Mouse (Mus musculus) liver, embryonic 12.5 days (tissue): ENCODE measurements at regions not wholly inside any gene's neighbourhood (a gene's known extent, or its start where the extent isn't known, plus 50 kb on each side); places are given as distances from the start of the nearest gene placed in this dataset.

Experiments used
- ATAC-seq: fragments of 200-750 bp; cut with Nextera tagmentation; 2 replicates; pipeline ENCODE4 v1.8.0; 2017; ENCODE audit warnings: moderate number of reproducible peaks, mild to moderate bottlenecking, moderate library complexity
- H3K27ac ChIP-seq: fragments of 300-500 bp; sonication (generic); 2 replicates; pipeline ENCODE4 v1.5.1; 2016; ENCODE audit warnings: mild to moderate bottlenecking
- H3K27me3 ChIP-seq: fragments of 300-500 bp; sonication (generic); replicated peaks from 2 replicates; pipeline ENCODE4 v1.6.1; 2016; ENCODE audit warnings: mild to moderate bottlenecking, moderate library complexity
- H3K36me3 ChIP-seq: fragments of 300-500 bp; sonication (generic); 2 replicates; pipeline ENCODE4 v1.6.1; 2016; ENCODE audit warnings: mild to moderate bottlenecking, moderate library complexity
- H3K4me1 ChIP-seq: fragments of 300-500 bp; sonication (generic); 2 replicates; pipeline ENCODE4 v1.6.1; 2016
- H3K4me2 ChIP-seq: fragments of 300-500 bp; sonication (generic); 2 replicates; pipeline ENCODE4 v1.6.1; 2016; ENCODE audit warnings: mild to moderate bottlenecking, moderate library complexity
- H3K4me3 ChIP-seq: fragments of 300-500 bp; sonication (generic); 2 replicates; pipeline ENCODE4 v1.5.1; 2016; ENCODE audit warnings: mild to moderate bottlenecking, moderate library complexity
- H3K9ac ChIP-seq: fragments of 300-500 bp; sonication (generic); 2 replicates; pipeline ENCODE4 v1.6.1; 2016; ENCODE audit warnings: mild to moderate bottlenecking, moderate library complexity
- H3K9me3 ChIP-seq: fragments of 300-500 bp; sonication (generic); replicated peaks from 2 replicates; pipeline ENCODE4 v1.6.1; 2016; ENCODE audit warnings: mild to moderate bottlenecking, moderate library complexity
- WGBS: fragments of 180-500 bp; shearing (Covaris S2); methylation state at CpG from one replicate; pipeline ENCODE4 v1.1.7; 2016; ENCODE audit not compliant: insufficient replicate concordance; 5-methylcytosine and 5-hydroxymethylcytosine counted together

DNA sequence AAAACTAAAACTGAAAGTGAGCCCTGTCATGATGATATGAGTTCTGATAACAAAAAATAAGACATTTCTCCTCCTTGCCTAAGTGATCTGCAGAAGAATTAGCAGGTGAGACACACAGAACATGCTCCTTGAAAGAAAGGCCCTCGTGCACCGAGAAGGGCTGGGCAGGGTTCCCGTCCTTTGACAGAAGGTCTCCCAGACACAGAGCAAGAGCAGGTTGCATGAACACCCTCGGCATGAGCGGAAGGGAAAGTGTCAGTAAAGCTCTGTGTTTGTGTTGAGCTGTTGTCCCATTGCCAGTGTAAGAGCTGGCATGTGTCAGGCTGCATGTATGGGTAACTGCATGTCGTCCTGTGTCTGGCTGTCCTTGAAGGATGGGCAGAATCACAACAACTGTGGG, 144.6 kb upstream of the Sash1 start:
- H3K27me3 ChIP-seq: no peaks in the 10 kb centered on the region
- H3K9me3 ChIP-seq: no peaks in the 10 kb centered on the region
- no peak overlapping the region for H3K9ac ChIP-seq
- no peaks in the 10 kb centered on the region for H3K36me3 ChIP-seq
- no peak overlapping the region for H3K4me3 ChIP-seq
- no peak for ATAC-seq
- no peaks in the 10 kb centered on the region for H3K4me1 ChIP-seq
- 67% methylated on average over 6 of the region's 6 CpGs for WGBS
- H3K4me2 ChIP-seq: no peak overlapping the region
- H3K27ac ChIP-seq: no peak overlapping the region

DNA sequence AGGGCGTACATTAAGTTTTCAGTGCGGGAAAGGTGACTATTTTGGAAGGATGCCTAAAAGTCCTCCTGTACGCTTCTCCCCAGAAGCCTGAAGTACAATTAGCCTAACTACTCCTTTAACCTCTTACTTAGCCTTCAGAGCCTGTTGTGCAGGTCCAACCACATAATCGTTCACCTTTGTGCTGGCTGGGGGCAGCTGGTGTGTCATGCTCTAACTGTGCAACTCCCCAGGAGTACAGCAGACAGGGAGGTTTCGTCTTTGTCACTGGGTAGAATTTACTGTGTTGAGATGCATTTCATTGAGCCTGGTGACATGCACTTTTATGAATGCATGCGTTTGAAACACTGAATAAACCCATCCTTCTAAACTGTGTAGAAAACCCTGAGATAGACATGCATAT, 143.6 kb upstream of the Sash1 start:
- Histone ChIP-seq H3K4me3 (no peak overlapping the region), H3K36me3 (no peaks in the 10 kb centered on the region), H3K9me3 (no peaks in the 10 kb centered on the region), H3K4me2 (no peak overlapping the region), H3K27ac (no peak overlapping the region), H3K27me3 (no peaks in the 10 kb centered on the region), H3K9ac (no peak overlapping the region), H3K4me1 (no peaks in the 10 kb centered on the region)
- ATAC-seq: no peak
- WGBS: 72% methylated on average over 6 of the region's 6 CpGs

DNA sequence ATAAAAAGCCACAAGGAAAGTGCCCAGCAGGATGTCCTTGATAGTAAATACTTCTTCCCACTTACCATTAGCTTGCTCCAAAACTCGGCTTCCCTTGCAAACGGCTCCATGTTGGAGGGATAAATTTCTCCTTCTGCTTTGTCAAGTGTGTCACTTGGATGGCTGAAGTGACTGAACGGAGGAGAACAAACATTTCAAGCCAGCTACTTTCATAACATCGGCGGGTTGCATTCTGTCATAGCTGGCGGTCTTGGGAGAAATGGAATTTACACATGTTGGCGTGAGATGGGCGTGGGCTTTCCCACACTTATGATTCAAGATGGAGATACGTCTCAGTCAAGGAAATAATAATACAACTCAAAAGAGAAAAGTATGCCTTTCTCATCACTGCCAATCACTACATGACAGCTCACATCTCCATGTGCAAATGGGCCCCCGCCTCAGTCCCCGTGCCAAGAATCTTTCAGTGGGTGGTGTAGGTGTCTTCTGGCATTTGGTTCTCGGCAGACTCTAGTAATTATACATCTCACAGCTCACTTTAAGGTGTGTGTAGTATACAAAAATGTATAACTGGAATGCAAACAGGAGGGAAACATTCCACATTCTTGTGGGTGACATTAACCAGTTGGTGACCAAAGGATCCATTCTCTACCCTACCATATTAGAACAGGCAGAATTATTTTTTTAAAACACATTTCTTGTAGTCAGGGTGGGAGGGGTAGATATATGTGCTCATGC, 141.4 kb upstream of the Sash1 start:
- Histone ChIP-seq H3K36me3 (no peaks in the 10 kb centered on the region), H3K4me1 (no peaks in the 10 kb centered on the region), H3K9me3 (no peaks in the 10 kb centered on the region), H3K27ac (no peak overlapping the region), H3K27me3 (no peaks in the 10 kb centered on the region), H3K4me2 (no peak overlapping the region), H3K9ac (no peak overlapping the region), H3K4me3 (no peak overlapping the region)
- ATAC-seq: no peak
- WGBS: 74% methylated on average over 12 of the region's 12 CpGs

DNA sequence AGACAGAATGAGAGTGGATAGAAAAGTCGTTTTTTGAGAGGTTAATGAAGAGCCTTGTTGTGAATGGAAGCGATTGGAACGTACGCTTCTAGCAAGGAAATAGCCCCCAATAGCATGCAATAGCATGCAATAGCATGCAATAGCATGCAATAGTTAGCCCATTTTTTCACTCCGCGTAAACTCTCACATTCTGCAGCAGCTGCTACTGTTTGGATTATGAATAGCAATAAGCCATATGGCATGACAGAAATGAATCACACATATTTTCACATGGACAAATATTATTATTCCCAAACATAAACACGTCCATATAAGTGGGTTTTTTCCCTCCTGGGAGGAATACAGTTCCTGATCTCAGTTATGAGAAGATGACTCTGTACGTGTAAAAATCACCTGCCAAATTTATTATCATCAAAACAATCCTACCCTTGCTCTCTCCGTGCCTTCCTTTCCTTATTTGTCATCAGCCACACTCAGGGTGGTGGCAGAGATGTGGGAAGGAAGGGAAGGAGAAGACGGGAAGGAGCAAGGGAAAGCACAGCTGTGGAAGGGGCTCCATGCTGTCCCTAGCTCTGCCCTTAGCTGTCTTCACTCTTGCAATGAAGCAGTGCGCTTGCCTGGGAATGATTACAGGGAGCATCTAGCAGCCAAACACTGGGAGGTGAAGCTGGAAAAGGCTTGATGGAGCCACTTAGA, 129.1 kb upstream of the Sash1 start:
- H3K4me2 ChIP-seq: no peak overlapping the region
- 67% methylated on average over 11 of the region's 11 CpGs for WGBS
- no peaks in the 10 kb centered on the region for H3K36me3 ChIP-seq
- H3K27ac ChIP-seq: no peak overlapping the region
- H3K27me3 ChIP-seq: no peaks in the 10 kb centered on the region
- no peak for ATAC-seq
- no peaks in the 10 kb centered on the region for H3K4me1 ChIP-seq
- H3K4me3 ChIP-seq: no peak overlapping the region
- no peaks in the 10 kb centered on the region for H3K9me3 ChIP-seq
- no peak overlapping the region for H3K9ac ChIP-seq

DNA sequence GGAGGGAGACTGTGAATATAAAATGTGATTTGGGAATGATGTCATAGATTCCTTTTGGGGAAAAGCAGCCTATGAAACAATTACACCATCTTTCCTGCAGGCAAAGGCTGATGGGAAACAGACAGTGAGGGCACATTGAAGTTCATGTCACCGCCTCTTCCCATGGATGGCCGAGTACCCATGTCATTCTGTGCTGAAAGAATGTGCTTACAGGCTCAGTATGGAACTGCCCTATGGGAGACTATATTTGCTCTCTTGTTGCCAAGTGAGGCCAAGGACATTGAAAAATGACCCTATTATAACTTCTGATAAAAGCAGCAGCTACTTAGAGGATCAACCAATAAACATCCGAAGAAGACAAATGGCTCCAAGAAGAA, 127.7 kb upstream of the Sash1 start:
- WGBS: 65% methylated on average over 3 of the region's 3 CpGs
- H3K9ac ChIP-seq: no peak overlapping the region
- H3K36me3 ChIP-seq: no peaks in the 10 kb centered on the region
- no peak overlapping the region for H3K4me3 ChIP-seq
- H3K27ac ChIP-seq: no peak overlapping the region
- H3K4me1 ChIP-seq: no peaks in the 10 kb centered on the region
- H3K27me3 ChIP-seq: no peaks in the 10 kb centered on the region
- no peak for ATAC-seq
- no peak overlapping the region for H3K4me2 ChIP-seq
- no peaks in the 10 kb centered on the region for H3K9me3 ChIP-seq

DNA sequence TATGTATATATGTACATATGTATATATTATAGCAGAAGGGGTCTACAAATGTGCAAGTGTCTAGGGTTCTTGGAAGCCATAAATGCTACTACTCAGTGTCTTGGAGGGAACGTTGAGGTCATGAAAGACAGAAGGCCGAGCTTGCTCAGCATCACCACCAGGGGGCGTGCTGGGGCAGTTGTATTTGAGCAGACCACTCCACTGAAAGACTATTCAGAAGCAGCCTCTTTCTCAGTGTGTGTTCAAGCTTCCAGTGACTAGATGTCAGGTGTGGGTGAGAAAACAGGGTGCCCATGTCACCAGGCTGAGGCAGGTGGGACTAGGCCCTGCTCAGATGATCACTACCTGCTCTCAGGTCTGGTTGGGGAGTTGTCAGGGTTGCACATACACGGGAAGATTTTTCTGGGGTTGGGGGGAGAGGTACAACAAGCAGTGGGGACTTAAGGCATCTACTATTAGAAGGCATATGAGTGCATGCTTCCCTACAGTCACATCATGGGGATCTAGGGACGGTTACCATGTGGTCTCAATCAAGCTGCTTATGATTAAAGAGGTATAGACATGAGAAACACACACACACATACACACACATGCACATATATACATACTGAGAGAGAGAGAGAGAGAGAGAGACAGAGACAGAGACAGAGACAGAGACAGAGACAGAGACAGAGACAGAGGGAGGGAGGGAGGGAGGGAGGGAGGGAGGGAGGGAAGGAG, 127.1 kb upstream of the Sash1 start:
- H3K27ac ChIP-seq: no peak overlapping the region
- H3K9ac ChIP-seq: no peak overlapping the region
- WGBS: 28% methylated on average over 5 of the region's 5 CpGs
- H3K9me3 ChIP-seq: no peaks in the 10 kb centered on the region
- H3K4me1 ChIP-seq: no peaks in the 10 kb centered on the region
- no peaks in the 10 kb centered on the region for H3K36me3 ChIP-seq
- no peak overlapping the region for H3K4me3 ChIP-seq
- no peak for ATAC-seq
- H3K27me3 ChIP-seq: no peaks in the 10 kb centered on the region
- H3K4me2 ChIP-seq: no peak overlapping the region

DNA sequence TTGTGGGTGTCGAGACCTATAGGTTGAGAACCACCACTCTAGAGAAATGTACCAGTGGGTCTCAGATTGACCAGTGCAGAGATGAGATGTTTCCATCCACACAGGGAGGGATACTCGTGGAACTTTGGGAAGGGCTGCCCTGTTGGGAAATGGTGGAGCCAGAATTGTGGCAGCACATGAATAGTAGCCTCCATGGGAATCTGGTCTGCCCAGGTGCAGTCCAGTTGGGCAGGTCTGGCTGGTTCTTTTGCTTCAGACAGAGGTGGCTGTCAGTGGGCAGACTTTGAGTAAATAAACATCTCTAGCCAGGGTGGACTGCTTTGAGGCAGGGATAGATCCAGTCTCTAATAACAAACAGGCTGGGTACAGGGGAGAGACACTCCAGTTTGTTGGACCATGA, 126.0 kb upstream of the Sash1 start:
- no peak for ATAC-seq
- Histone ChIP-seq H3K36me3 (no peaks in the 10 kb centered on the region), H3K4me1 (no peaks in the 10 kb centered on the region), H3K27me3 (no peaks in the 10 kb centered on the region), H3K27ac (no peak overlapping the region), H3K9me3 (no peaks in the 10 kb centered on the region), H3K4me3 (no peak overlapping the region), H3K4me2 (no peak overlapping the region), H3K9ac (no peak overlapping the region)
- WGBS: 40% methylated on average over 2 of the region's 2 CpGs

DNA sequence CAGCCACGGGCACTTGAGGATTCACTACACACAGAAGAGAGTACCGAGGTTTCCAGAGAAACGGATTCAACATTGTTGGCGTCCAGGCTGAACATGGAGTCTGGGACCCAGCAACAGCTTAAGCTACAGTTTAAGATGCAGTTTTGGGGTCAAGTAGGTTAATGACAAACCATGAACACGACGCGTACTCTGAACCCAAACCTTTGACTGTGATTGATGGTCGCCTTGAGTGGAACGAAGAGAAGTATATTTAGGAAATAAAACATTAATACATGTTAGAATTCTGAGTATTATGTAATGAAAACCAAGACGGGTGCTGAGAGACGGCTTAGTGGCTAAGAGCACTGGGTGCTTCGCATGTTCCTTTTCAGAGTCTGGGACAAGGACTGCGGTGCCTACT, 124.3 kb upstream of the Sash1 start:
- Histone ChIP-seq H3K9ac (no peak overlapping the region), H3K4me2 (no peak overlapping the region), H3K9me3 (no peaks in the 10 kb centered on the region), H3K27ac (no peak overlapping the region), H3K27me3 (no peaks in the 10 kb centered on the region), H3K36me3 (no peaks in the 10 kb centered on the region), H3K4me3 (no peak overlapping the region), H3K4me1 (no peaks in the 10 kb centered on the region)
- ATAC-seq: no peak
- WGBS: 78% methylated on average over 13 of the region's 13 CpGs

DNA sequence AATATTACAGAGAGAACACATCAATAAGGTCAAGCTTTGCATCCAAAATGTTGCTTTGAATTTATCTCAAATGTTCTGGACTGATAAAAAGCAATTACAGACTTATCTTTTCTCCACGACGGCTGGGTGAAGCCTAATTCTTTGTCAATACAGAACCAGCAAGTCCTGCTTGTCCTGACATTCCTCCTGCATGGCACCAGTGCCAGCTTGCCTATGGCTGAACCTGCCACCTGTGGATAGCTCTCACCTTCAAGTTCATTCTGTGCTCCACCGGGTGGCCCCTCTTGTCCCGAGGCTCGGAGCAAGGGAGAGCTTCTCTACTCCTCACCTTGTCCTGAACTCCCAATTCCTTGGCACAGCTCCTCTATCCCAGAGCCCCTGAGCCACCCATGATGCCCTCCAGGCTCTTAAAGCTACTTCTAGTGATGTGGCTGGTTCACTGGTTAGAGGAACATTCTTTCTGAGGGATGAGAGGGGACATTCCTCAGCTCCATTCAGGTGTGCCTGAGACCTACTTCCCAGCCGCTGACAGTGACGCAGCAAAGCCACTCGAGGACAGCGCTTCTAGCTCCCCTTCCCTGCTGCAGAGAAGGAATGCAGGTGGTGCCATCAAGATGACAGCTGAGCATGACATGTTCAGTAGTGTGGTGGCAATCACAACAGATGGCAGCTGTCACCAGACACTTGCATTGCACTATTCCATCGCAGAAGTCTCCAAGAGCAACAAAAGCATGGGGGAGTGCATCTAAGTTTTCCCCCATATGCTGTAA, 119.5 kb upstream of the Sash1 start:
- no peaks in the 10 kb centered on the region for H3K9me3 ChIP-seq
- no peak for ATAC-seq
- H3K27me3 ChIP-seq: no peaks in the 10 kb centered on the region
- H3K4me1 ChIP-seq: no peaks in the 10 kb centered on the region
- no peaks in the 10 kb centered on the region for H3K36me3 ChIP-seq
- 60% methylated on average over 10 of the region's 10 CpGs for WGBS
- H3K4me2 ChIP-seq: no peak overlapping the region
- no peak overlapping the region for H3K4me3 ChIP-seq
- no peak overlapping the region for H3K9ac ChIP-seq
- H3K27ac ChIP-seq: no peak overlapping the region

DNA sequence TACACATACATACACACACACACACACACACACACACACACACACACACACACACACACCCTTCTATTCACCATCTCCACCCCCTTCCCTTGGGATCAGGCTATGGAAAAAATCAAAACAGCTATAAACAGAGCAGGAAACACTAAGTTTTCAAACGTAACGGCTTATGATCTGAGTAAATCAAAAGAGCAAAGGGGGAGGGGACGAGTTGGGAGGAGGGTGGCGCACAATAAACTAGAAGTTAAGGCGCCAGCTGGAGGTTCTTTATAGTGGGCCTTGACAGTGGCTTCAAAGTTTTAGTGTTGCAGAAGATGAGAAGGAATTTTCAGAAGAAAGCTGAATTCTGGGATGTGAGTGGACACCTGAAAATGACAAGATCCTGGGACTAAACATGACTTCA, 116.4 kb upstream of the Sash1 start:
- no peak overlapping the region for H3K4me2 ChIP-seq

DNA sequence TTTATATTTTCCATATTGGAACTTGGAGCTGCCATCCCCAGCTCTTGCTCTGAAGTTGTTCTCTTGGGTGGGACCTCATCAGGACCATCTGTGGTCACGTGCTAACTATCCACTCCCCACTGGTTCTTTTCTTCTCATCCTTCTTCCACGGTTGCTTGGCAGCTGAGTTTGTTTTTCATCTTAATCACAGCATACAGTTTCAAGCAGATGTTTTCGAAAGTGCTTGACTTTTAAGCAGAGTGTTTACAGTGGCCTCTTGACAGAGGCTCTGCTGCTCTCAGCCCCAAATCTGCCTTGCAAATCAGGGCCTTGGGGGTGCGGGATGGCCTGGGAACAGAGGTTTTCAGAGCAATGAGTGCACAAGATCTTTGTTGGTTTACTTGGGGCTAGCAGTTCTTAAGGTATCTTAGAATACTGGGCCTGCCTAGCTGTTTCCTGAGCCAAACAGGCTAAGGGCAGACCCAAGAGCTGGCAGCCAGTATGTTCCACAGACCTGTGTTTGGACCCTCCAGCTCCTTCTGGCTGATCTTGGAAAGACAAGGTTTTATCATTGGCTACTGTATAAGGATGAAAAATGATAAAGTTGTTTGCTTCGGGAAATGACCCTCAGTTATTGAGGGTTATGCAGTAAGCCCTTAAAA, 113.0 kb upstream of the Sash1 start:
- H3K27ac ChIP-seq: no peak overlapping the region
- no peak overlapping the region for H3K9ac ChIP-seq
- H3K9me3 ChIP-seq: no peaks in the 10 kb centered on the region
- H3K4me1 ChIP-seq: no peaks in the 10 kb centered on the region
- no peak overlapping the region for H3K4me3 ChIP-seq
- 39% methylated on average over 5 of the region's 5 CpGs for WGBS
- H3K4me2 ChIP-seq: no peak overlapping the region
- H3K27me3 ChIP-seq: no peaks in the 10 kb centered on the region
- ATAC-seq: no peak
- no peaks in the 10 kb centered on the region for H3K36me3 ChIP-seq

More for the DNA sequence above, 116.4 kb upstream of the Sash1 start:
- H3K27ac ChIP-seq: no peak overlapping the region
- H3K4me3 ChIP-seq: no peak overlapping the region
- H3K9ac ChIP-seq: no peak overlapping the region
- H3K4me1 ChIP-seq: no peaks in the 10 kb centered on the region
- H3K36me3 ChIP-seq: no peaks in the 10 kb centered on the region
- no peak for ATAC-seq
- WGBS: 69% methylated on average over 5 of the region's 5 CpGs
- no peaks in the 10 kb centered on the region for H3K27me3 ChIP-seq
- no peaks in the 10 kb centered on the region for H3K9me3 ChIP-seq
